Mouse (Mus musculus) ovary, postnatal 36 days (tissue): Measurements from ENCODE around the gene 9030624G23Rik.
"Not testable (repeated sequence)": the region's sequence is repeated elsewhere in the genome, so short reads cannot be mapped to it uniquely, and the experiment has no call there.

Source experiments
- DNase-seq: peaks from one replicate; pipeline ENCODE4 v3.0.0; 2022; ENCODE audit warnings: low spot score, mixed read lengths

The 9030624G23Rik gene

DNA sequence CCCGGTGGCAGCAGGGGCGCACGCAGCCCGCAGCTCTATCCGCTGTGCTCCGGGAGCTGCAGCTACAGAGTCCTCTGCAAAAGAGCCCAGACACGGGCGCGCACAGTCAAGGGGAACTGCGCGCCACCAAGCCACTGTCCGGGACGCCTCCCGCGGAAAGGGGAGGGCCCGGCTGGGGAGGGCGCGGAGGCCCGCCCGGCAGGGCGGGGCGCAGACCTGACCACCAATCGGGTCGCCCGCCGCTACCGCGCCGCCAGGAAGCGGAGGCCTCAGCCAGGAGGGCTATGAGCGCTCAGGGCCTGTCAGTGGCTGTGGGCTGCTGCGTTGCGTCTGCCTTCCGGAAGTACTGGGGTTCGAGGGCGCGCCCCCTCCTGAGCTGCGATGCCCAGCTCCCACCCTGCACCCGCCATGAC is at the start of gene 9030624G23Rik:
9030624G23Rik (minus strand) TSS at position 139 of the 413 bp plus-strand sequence.
- DNase-seq: peak; percentile 72

DNA sequence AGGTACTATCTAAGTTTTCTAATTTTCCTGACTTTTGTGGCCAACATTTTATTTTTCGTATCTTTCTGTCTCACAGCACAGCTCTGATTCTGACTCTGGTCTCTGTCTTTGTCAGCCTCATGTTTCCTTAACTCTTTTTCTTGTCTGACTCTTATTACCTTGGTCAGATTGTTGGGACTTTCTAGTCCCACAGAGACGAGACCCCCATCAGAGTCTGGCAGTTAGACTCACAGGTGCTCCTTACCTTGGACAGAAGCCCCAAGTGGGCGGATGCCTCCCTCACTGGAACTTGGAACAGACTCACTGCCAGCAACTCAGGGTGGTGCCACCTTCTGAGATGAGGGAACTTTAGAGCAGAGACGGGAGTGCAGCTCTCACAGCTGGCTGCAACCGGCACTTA is 13.9 kb downstream of the 9030624G23Rik start:
- DNase-seq: not testable (repeated sequence)
